Mouse (Mus musculus): Measurements from ENCODE around the gene Otulinl. TPM values are rescaled to one million over a fixed set of nuclear protein-coding genes. Genes with fewer than 3 reads are reported as not detected.
A peak's percentile ranks its signal among the peaks of the same experiment; 100 is the strongest.

The Otulinl gene
- polyA plus RNA-seq, 1 experiment, result 12.2 TPM

DNA sequence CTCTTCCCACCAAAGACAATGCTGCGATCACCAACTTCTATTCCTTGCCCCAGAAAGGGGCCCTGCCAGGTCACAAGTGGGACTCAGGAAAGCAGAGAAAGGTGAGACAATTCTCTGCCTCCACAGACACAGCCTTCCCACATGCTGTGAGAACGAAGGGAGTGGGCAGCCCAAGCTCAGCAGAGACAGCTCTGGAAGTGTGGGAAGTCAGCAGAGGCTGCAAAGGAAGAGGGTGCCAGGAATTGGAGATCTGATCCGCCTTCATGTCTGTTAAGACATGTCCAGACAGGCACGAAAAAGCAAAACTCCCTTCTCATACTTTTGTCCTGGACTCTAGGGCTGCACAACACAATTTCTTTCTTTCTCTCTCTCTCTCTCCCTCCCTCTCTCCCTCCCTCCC lies 12.1 kb downstream of the Otulinl start:
- Histone ChIP-seq H3K4me3 (replicated peaks; ENCODE audit: control insufficient read depth, low read depth, low read length) (no peak overlapping the region), H3K4me1 (ENCODE audit: control insufficient read depth, insufficient read depth, low read length) (peaks cover 17% of the 10 kb centered on the region; the same call in 1 of the 2 replicates), H3K27ac (ENCODE audit: control insufficient read depth, insufficient read depth, low read depth, low read length, poor library complexity) (no peak overlapping the region)
- no peak for TF ChIP-seq CTCF (IDR thresholded peaks at IDR 0.05; ENCODE audit: control insufficient read depth, insufficient read depth, low read length)
- no peak for TF ChIP-seq POLR2A (IDR thresholded peaks at IDR 0.05; ENCODE audit: borderline replicate concordance, control insufficient read depth, low read depth, low read length)
- WGBS, result 79% methylated on average over 4 of the region's 4 CpGs

- Histone ChIP-seq H3K27ac (ENCODE audit: control insufficient read depth, insufficient read depth, low read depth, low read length, poor library complexity) (no peak overlapping the region), H3K4me1 (ENCODE audit: control insufficient read depth, insufficient read depth, low read length) (peaks cover 19% of the 10 kb centered on the region; the same call in 1 of the 2 replicates)
These were observed 12.8 kb downstream of the Otulinl start for GRCm38 (mm10) chr15:27668557-27668956.

DNA sequence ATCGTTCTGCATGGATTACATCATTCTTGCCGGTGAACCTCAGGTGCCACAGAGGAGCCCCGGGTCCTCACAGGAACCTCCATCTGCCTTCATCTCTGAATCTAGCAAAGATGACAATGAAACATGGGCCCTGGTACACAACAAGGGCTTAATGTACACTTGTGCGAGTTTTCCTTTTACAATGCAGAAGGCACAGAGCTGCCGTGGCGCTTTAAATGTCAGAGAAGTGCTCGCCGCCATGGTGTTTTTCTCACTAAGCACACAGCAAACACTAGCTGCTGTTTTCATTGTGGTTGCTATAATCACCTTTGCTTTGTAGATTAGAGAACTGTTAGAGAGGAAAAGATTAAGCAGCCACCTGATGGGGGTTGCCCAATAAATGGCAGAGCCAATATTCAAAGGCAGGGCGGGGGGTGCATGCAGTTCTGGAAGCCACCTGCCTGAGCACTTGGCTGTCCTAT lies 13.3 kb downstream of the Otulinl start:
- Histone ChIP-seq H3K4me1 (ENCODE audit: control insufficient read depth, insufficient read depth, low read length) (peaks cover 19% of the 10 kb centered on the region; the same call in 1 of the 2 replicates), H3K4me3 (replicated peaks; ENCODE audit: control insufficient read depth, low read depth, low read length) (no peak overlapping the region), H3K27ac (ENCODE audit: control insufficient read depth, insufficient read depth, low read depth, low read length, poor library complexity) (no peak overlapping the region)
- TF ChIP-seq CTCF (IDR thresholded peaks at IDR 0.05; ENCODE audit: control insufficient read depth, insufficient read depth, low read length) (no peak), POLR2A (IDR thresholded peaks at IDR 0.05; ENCODE audit: borderline replicate concordance, control insufficient read depth, low read depth, low read length) (no peak)
- 57% methylated on average over 9 of the region's 9 CpGs for WGBS

More at GRCm38 (mm10) chr15:27668557-27668956, 12.8 kb downstream of the Otulinl start:
- no peak overlapping the region for H3K4me3 ChIP-seq (replicated peaks; ENCODE audit: control insufficient read depth, low read depth, low read length)
- TF ChIP-seq CTCF (IDR thresholded peaks at IDR 0.05; ENCODE audit: control insufficient read depth, insufficient read depth, low read length), result no peak
- TF ChIP-seq POLR2A (IDR thresholded peaks at IDR 0.05; ENCODE audit: borderline replicate concordance, control insufficient read depth, low read depth, low read length), result no peak
- WGBS, result 84% methylated on average over 7 of the region's 7 CpGs

DNA sequence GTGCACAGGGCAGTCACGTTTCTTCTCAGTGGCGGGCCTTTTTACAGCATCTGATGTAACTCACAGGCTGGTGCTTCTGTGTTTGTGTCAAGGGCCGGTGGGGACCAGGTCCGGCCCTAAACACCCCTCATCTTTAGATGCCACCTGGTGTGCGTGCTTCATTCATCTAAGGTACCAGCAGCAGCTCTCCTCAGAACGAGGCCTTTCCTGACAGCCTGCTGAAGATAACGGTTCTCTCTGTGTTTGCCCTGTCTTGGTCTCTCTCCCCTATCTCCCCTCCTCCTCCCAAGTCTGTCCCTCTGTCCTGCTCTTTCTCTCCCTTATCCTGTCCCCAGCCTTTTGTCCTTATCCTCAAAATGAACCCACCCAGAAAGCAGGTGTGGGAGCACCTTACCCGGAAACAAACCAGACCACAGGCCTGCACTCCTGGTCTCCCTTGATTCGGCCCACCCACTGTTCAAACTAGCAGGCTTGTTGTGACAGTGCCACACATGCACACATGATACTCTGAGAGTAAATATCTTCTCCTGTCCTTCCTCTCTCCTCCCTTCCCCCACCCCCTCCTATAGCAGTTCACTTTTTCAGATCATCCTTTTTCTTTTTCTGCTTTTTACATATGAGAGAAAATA lies 14.4 kb downstream of the Otulinl start:
- H3K4me1 ChIP-seq (ENCODE audit: control insufficient read depth, insufficient read depth, low read length), result peaks cover 16% of the 10 kb centered on the region; the same call in 1 of the 2 replicates
- no peak for TF ChIP-seq CTCF (IDR thresholded peaks at IDR 0.05; ENCODE audit: control insufficient read depth, insufficient read depth, low read length)
- no peak for TF ChIP-seq POLR2A (IDR thresholded peaks at IDR 0.05; ENCODE audit: borderline replicate concordance, control insufficient read depth, low read depth, low read length)
- WGBS, result 34% methylated on average over 9 of the region's 9 CpGs

GRCm38 (mm10) chr15:27665392-27665911 lies 15.9 kb downstream of the Otulinl start:
- Histone ChIP-seq H3K4me3 (replicated peaks; ENCODE audit: control insufficient read depth, low read depth, low read length) (no peak overlapping the region), H3K27ac (ENCODE audit: control insufficient read depth, insufficient read depth, low read depth, low read length, poor library complexity) (peak overlapping the region; percentile 9; the same call in 1 of the 2 replicates)
- 30% methylated on average over 21 of the region's 21 CpGs for WGBS

More for the DNA sequence above, 14.4 kb downstream of the Otulinl start:
- H3K4me3 ChIP-seq (replicated peaks; ENCODE audit: control insufficient read depth, low read depth, low read length), result no peak overlapping the region
- peak overlapping the region; percentile 33; the same call in 1 of the 2 replicates for H3K27ac ChIP-seq (ENCODE audit: control insufficient read depth, insufficient read depth, low read depth, low read length, poor library complexity)

DNA sequence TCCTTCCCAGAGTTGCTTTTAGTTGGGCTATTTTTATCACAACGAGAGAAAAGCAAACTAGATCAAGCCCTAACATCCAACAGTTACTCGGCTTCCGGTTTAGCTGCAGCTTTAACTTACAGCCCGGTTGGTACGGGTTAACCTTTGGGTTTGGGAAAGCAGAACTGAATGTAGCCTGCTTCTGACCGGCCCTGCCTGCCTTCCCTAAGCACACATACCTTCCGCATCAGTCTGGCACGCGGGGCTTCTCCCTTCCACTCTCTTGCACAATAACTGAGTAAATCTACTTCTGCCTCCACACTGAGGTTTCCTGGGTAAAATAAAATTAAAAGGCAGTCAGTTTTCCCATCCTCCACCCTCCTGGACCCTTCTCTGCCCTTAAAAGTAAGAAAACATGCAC lies 17.3 kb downstream of the Otulinl start:
- TF ChIP-seq CTCF (IDR thresholded peaks at IDR 0.05; ENCODE audit: control insufficient read depth, insufficient read depth, low read length) (no peak), POLR2A (IDR thresholded peaks at IDR 0.05; ENCODE audit: borderline replicate concordance, control insufficient read depth, low read depth, low read length) (no peak)
- WGBS, result 19% methylated on average over 9 of the region's 9 CpGs
- H3K27ac ChIP-seq (ENCODE audit: control insufficient read depth, insufficient read depth, low read depth, low read length, poor library complexity), result peak overlapping the region; percentile 54

More at GRCm38 (mm10) chr15:27665392-27665911, 15.9 kb downstream of the Otulinl start:
- TF ChIP-seq POLR2A (IDR thresholded peaks at IDR 0.05; ENCODE audit: borderline replicate concordance, control insufficient read depth, low read depth, low read length) (no peak), CTCF (IDR thresholded peaks at IDR 0.05; ENCODE audit: control insufficient read depth, insufficient read depth, low read length) (no peak)
- H3K4me1 ChIP-seq (ENCODE audit: control insufficient read depth, insufficient read depth, low read length), result peaks cover 9% of the 10 kb centered on the region; the same call in 1 of the 2 replicates

DNA sequence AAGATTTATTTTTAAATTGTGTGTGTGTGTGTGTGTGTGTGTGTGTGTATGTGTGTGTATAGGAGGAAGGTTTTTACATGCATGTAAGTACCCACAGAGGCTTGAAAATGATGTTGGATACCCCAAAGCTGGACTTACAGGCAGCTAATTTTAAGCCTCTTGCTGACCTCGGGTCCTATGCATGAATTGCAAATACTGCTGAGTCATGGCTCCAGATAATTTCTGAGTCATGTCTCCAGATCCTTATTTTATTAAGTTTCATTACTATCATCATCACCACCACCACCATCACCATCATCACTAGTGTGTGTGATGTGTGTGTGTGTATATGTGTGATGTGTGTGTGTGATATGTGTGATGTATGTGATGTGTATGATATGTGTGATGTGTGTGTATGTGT lies 18.7 kb downstream of the Otulinl start:
- Histone ChIP-seq H3K27ac (ENCODE audit: control insufficient read depth, insufficient read depth, low read depth, low read length, poor library complexity) (no peak overlapping the region), H3K4me3 (replicated peaks; ENCODE audit: control insufficient read depth, low read depth, low read length) (no peak overlapping the region), H3K4me1 (ENCODE audit: control insufficient read depth, insufficient read depth, low read length) (peaks cover 9% of the 10 kb centered on the region; the same call in 1 of the 2 replicates)
- WGBS, result 10% methylated on average over 1 of the region's 1 CpGs
- no peak for TF ChIP-seq POLR2A (IDR thresholded peaks at IDR 0.05; ENCODE audit: borderline replicate concordance, control insufficient read depth, low read depth, low read length)
- no peak for TF ChIP-seq CTCF (IDR thresholded peaks at IDR 0.05; ENCODE audit: control insufficient read depth, insufficient read depth, low read length)

More for the DNA sequence above, 17.3 kb downstream of the Otulinl start:
- H3K4me3 ChIP-seq (replicated peaks; ENCODE audit: control insufficient read depth, low read depth, low read length), result no peak overlapping the region
- H3K4me1 ChIP-seq (ENCODE audit: control insufficient read depth, insufficient read depth, low read length), result peaks cover 9% of the 10 kb centered on the region; the same call in 1 of the 2 replicates

DNA sequence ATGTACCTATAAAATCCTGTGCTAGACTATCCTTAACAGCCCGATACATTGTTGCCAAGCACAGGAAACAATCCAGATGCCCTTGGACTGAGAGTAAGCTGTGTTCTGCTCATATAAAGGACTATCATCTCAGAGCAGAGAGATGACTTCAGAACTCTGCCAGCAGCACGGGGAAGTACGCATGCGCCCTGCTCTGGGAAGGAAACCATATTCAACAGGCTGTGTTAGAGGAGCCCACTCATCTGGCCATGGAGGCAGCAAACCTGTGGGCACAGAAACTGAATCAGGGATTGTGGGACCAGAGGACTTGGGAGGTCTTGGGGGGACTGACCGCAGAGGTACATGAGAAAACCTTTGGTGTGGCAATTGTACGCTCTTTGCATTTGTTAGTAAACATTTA lies 19.7 kb downstream of the Otulinl start:
- WGBS, result 73% methylated on average over 6 of the region's 6 CpGs
- no peak for TF ChIP-seq POLR2A (IDR thresholded peaks at IDR 0.05; ENCODE audit: borderline replicate concordance, control insufficient read depth, low read depth, low read length)
- no peak for TF ChIP-seq CTCF (IDR thresholded peaks at IDR 0.05; ENCODE audit: control insufficient read depth, insufficient read depth, low read length)
- H3K4me1 ChIP-seq (ENCODE audit: control insufficient read depth, insufficient read depth, low read length), result peaks cover 7% of the 10 kb centered on the region; the same call in 1 of the 2 replicates
- H3K27ac ChIP-seq (ENCODE audit: control insufficient read depth, insufficient read depth, low read depth, low read length, poor library complexity), result no peak overlapping the region
- no peak overlapping the region for H3K4me3 ChIP-seq (replicated peaks; ENCODE audit: control insufficient read depth, low read depth, low read length)
